Mouse (Mus musculus) adrenal gland, postnatal 4 days (tissue): Measurements from ENCODE around the gene Sh2b3. TPM values are rescaled to one million over a fixed set of nuclear protein-coding genes. Genes with fewer than 3 reads are reported as not detected.

ENCODE experiments used
- DNase-seq, 2 experiments: peaks; one replicate each; pipeline ENCODE4 v3.0.0; 2021 to 2022; ENCODE audit warnings: low spot score in 2 of 2, mixed read lengths in 2 of 2
- total RNA-seq, 2 experiments: library from RNA; stranded (reverse); gene quantifications; 2 replicates each; pipeline ENCODE4 v1.2.3; 2021

Sh2b3 gene
- total RNA-seq, 2 experiments from 2014 or later: 49.7 to 54.1 TPM

DNA sequence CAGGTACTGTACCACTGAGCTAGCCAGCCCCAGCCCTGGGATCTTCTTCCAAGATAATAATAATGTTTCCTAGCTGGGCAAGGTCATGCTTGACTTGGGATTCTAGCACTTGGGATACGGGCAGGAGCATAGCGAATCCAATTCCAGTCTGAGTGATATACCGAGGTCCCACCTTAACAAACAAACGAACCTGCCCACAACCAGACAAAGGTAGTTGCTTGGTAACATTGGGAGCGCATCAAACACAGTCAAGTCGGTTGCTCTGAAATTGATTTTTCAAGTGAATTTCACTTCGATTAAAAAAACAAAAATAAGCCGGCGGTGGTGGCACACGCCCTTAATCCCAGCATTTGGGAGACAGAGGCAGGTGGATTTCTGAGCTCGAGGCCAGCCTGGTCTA, 8.9 kb upstream of the Sh2b3 start:
- no peak for DNase-seq

- no peak for DNase-seq
These were observed 7.9 kb upstream of the Sh2b3 start for GRCm38 (mm10) chr5:121845361-121845760.

GRCm38 (mm10) chr5:121843138-121843905, 5.9 kb upstream of the Sh2b3 start:
- no peak for DNase-seq

DNA sequence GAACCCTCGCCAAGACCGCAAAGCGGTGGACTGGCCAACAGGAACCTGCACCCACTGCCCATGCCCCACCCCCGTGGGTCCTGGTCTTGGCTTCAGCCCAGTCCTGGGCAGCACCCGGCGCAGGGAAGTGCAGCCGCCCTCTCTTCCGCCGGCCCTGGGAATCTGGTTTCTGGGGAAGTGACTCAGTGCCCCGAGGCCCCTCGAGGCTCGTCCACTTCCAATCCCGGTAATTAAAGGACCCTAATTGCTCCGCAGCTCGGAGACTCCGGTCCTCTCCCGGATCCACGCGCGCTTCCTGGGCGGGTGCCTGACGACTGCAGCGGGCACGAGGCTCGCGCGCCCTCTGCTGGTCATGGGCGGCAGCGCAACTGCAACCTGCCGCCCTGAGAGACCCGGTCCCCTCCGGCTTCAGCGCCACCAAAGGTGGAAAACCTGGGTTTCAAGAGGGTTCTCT, 5.2 kb upstream of the Sh2b3 start:
- DNase-seq: peak; percentile 64 to 69

- no peak for DNase-seq
These were observed 4.5 kb upstream of the Sh2b3 start for GRCm38 (mm10) chr5:121841973-121842372.

GRCm38 (mm10) chr5:121841516-121841915, 4.1 kb upstream of the Sh2b3 start:
- no peak for DNase-seq

DNA sequence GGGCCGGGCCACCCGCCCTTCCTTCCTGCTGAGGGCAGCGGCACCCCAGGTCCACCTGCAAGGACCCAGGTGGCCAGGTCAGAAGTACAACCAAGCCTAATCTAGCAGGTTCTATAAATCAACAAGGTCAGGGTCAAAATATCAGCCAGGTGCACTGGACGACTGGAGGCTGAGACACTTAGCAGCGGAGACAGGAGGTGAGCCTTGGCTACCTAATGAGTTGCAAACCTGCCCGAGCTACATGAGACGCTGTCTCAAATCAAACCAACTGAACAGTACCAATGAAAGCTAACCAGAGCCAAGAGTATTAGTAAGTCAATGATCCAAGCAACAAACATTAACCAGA, 1.7 kb upstream of the Sh2b3 start:
- no peak for DNase-seq

DNA sequence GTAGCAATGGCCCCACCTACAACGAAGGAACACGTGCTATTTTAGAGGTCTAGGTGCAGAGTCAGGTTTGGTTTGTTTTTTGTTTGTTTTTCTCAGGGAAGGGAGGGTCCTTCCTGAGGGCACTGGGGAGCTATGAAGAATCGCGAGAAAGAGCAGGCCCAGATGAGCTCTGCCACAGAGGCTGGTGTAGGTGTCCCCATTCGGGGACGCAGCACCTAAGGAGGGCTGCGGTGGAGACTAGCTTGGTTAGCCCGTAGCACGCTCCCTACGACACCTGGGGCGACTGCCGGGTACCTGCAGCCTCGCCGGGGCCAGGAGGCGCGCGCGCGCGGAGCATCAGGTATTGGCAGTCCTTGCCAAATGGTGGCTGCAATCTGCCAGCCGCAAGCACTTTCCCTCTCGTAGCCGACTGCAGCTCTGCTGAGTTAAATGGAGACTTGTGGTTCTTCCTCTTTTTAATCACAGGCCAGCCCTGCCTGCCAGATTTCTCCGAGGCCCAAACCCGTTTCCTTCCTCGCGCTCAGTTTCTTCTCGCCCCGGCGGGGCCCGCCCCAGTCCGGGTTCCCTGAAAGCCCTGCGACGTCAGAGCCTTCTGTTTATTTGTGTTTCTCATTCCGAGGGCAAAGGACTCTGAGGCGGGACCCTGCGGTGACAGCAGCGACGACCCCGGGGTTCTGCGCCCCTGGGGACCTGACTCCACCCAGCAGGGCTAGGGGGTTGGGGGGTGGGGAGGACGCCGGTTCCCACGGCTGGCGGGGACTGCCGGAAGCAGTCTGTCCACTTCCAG, 1.1 kb upstream of the Sh2b3 start:
- no peak for DNase-seq

DNA sequence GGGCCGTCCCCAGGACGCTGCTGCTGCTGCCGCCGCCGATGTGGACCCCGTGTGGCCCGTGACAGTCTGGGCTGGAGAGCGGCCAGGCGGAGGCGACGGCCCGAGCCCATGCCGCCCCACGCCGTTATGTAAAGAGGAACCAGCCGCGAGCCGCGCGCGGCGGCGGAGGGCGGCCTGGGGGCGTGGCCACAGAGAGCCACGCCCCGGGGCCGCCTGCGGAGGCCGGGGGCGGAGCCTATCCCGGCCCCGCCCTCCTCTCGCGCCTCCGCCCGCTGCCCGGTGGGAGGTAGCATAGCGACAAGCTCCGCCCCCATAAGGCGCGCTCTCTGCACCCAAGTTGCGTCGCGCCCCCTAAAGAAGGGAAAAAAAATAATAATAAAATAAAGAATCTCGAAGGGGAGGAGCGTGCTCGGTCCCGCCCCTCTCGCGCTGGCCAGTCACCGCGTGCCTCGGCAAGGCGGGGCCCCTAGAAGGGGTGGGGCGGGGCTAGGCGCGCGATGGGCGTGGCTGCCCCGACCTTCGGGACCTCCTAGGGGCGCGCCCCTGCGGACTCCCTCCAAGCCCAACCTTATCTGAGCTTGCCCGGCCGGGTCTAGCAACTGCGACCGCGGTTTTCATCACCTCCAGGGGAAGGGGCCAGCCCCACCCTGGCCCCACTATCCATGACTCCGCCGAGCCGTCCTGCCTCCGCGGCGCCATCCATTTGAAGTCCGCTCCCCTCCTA, 592 bp downstream of the Sh2b3 start:
- DNase-seq: peak; percentile 76 to 80

DNA sequence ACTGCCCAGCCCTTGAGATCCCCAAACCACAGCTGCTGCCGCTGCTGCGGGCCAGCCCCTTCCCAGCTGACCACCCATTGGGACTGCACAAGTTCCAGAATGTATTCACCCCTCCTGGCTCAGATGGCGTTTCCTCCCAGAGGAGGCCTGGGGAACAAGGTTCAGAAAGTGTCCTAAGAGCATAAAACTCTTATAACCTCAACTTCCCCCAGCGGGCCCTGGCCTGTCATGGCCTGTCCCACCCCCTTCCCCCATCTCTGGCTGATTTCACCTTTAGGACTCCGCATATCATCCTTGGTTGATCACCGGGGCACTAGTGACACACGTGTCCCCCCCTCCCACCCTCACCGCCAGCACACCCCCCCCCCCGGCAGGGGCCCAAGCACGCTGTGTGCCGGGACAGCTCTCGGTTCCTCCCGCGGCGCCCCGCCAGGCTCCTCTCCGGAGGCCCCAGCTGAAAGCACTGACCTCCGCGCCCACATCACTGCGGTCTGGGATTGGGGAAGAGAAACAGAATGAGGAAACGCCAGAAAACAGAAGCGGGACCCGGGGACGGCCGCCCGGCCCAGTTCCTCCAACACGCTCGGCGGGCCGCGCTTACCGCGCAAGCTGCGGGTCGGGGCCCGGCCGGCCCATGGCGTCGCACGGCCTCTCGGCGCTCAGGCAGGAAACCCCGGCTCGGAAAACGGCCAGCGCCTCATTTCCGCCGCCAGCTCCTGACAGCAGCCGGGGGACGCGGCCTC, 1.3 kb downstream of the Sh2b3 start:
- DNase-seq: no peak

DNA sequence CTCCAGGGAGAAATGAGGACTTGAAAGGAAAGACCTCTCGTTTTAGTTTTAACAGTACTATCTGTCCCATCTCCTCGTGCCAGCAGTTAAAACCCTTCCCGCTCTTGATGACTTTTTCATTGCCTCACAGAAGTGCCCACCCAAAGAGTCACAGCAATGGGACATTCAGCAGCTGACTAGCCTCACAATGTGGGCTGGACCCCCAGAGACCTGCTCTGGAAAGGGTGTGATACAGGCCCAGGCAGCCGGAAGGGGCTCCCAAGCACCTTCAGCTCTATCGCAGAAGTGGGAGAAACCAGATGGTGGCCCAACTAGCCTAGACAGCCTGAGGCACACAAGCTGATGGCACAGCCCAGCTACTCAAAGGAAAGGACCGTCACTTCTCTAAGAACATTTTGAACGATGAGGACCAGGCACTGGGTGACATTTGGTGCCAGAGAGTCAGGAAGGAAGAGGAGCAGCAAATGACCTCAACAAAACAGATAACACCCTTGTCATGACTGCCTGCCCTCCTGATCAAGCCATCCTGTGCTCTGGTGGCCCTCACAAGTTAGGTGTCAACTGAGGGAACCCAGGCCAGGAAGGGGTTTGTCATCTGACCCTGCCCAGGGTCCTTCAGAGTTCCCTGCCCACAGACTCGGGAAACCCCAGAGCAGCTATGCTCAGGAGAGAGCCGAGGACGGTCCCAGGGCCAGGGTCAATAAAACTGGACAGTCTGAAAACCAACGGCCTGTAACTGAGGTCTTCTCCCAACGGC, 2.3 kb downstream of the Sh2b3 start:
- DNase-seq: no peak

GRCm38 (mm10) chr5:121834241-121834606, 3.2 kb downstream of the Sh2b3 start:
- no peak for DNase-seq

- peak in 1 of 2 experiments; percentile 52 for DNase-seq
These were observed 3.7 kb downstream of the Sh2b3 start for GRCm38 (mm10) chr5:121833572-121834240.

GRCm38 (mm10) chr5:121833159-121833558, 4.3 kb downstream of the Sh2b3 start:
- DNase-seq: no peak

GRCm38 (mm10) chr5:121832376-121833155, 4.9 kb downstream of the Sh2b3 start:
- no peak for DNase-seq

DNA sequence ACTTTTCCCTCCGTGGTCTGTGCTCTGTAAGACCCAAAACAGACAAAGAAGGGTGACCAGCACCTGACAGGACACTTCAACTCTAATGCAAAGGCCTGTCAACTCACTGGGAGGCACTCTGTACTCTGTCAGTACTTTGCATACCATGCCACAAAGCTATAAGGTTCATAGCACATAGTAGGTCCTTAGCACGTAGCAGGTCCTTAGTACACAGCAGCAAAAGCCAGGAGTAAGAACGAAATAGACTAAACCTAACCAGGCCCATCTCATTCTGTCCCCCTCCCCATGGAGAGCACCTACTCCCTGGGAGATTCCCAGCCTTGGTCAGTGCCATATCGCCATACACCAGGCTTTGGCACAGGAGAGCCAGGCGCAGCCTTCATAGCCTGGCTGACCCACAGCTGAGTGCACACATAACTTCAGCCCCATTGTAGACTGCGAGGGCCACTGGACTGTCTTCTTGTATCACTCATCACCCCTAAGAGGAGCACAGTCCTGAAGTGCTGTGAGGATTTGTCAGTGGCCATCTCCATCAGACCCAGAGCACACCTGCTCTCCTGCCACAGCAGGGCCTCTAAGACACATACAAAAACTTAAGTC, 6.3 kb downstream of the Sh2b3 start:
- DNase-seq: no peak

DNA sequence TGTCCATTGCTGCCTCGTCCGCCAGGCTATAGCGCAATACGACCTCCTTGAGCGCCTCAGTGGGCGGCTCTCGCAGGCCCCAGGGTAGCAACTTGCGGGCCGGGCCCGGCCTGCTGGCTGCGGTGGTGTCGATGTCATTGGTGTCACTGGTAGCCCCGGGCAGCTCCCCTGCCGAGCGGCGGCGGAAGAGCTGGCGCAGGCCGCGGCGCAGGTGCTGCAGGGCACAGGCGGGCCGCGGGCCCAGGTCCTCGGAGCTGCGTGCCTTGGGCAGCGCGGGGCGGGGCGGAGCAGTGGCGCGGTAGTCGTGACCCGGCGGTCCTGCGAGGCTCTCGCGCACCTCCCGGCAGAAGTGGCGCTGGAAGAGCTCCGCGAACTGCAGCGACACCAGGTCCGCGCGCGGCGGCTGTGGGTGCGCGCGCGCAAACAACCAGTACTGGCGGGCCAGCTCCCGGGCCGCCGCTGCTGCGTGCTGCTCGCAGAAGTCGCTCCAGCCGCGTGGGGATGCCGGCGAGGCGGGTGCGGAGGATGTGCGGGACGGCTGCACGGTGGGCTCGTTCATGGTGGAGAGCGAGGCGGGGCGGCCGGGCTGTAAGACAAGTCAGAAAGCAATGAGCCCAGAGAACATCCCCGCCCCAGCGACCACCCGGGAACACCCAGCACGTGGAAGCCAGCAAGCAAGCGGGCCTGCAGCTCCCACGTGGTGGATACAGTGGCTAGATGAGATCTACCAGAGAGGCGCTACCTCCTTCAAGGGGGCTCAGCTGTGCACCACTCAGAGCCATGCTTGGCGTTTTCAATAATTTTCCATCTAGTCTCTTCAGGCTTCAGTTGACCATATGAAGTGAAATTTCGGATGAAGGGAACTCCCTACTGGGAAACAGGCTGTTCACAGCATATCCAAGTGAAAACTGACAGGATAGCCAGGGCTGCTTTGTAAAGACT, 8.7 kb downstream of the Sh2b3 start:
- no peak for DNase-seq

DNA sequence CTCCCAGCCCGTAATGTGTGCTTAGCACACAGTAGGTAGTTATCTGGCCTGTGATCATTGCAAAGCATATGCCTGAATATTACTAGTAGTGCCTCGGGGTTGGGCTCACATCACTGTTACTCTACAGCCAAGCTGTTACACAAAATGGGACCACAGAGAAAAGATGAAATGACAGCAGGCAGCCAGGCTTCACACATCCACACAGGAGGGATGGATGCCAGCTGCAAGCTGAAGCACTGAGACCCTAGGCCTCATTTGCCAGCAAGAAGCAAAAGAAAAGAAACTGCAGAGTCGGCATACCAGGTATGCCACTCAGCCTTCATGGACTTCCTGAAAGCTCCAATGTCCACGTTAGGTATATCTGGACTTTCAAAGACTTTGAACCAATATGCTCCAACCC, 9.6 kb downstream of the Sh2b3 start:
- DNase-seq: no peak
